In the genomic region with DNA sequence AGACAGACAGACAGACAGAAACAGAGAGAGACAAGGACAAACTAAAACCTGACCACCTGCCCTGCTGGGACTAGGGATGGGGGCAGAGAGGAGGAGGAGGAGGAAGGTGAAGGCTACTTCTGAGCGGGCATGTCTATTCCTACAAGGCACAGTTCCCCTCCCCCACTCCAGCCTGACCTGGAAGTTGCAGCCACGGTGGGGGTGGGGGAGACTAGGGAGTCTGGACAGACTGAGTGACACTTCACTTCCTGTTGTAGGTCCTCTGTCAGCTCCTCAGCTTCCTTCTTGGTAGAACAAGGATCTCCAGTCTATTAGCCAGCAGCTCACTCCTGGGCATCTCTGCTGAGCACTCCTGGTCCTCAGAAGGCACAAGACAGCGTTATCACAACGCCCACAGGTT, we compare ENCODE assay signal across 9 mouse cellular contexts. TPM values are rescaled to one million over a fixed set of nuclear protein-coding genes. Genes with fewer than 3 reads are reported as not detected.
DNase-seq lines count a peak whose midpoint lies in the region; ATAC-seq and TF ChIP-seq lines count a peak whose summit lies in the region.
"Had no signal": no experiment of that assay in that cellular context is flagged by ENCODE, and none has a peak within 500 bp of the region (broad histone marks: within the 10 kb centered on the region; RNA-seq: fewer than 3 reads in every experiment).

No protein-coding gene starts in this region.

- H3K4me1 ChIP-seq in stomach, embryonic 16.5 days (ENCODE audit: control insufficient read depth, insufficient read depth, low read length): peaks cover 12% of the 10 kb centered on the region; the same call in 1 of the 2 replicates
- peaks cover 30% of the 10 kb centered on the region for H3K4me1 ChIP-seq in cerebellum, adult 2 months (ENCODE audit: control insufficient read depth, insufficient read depth, low read length)

- no peaks in the 10 kb centered on the region for H3K36me3 ChIP-seq in stomach, embryonic 16.5 days (ENCODE audit: control insufficient read depth, insufficient read depth, low read length)

- intact Hi-C loops in left cerebral cortex, postnatal 14 days (cut with DNase I): no loop called here

- no peaks in the 10 kb centered on the region for H3K9me3 ChIP-seq in stomach, embryonic 16.5 days (replicated peaks; ENCODE audit: control insufficient read depth, low read length)

- no peaks in the 10 kb centered on the region for H3K27me3 ChIP-seq in stomach, embryonic 16.5 days (ENCODE audit: control insufficient read depth, insufficient read depth, low read length)
- no peaks in the 10 kb centered on the region for H3K27me3 ChIP-seq in cerebellum, adult 2 months (ENCODE audit: control insufficient read depth, insufficient read depth, low read length)

- H3K4me3 ChIP-seq in stomach, embryonic 16.5 days (replicated peaks; ENCODE audit: low read length): no peak overlapping the region
- H3K4me3 ChIP-seq in cerebellum, adult 2 months (replicated peaks; ENCODE audit: insufficient read depth, low read depth, low read length): no peak overlapping the region

- TF ChIP-seq CTCF in cerebellum, adult 2 months (IDR thresholded peaks at IDR 0.05; ENCODE audit: borderline replicate concordance, insufficient read depth, low read depth, low read length): no peak

- no peak overlapping the region for H3K27ac ChIP-seq in stomach, embryonic 16.5 days (ENCODE audit: low read length)
- H3K27ac ChIP-seq in cerebellum, adult 2 months (ENCODE audit: insufficient read depth, low read length): no peak overlapping the region

- ATAC-seq in stomach, embryonic 16.5 days (ENCODE audit: insufficient read depth, low FRiP score): 0 out of 2 replicates have a peak, but pooled peaks have one; percentile 16

- 26% methylated on average over 4 of the region's 4 CpGs for WGBS in stomach, embryonic 16.5 days
- 69% methylated on average over 4 of the region's 4 CpGs for WGBS in cerebellum, adult 2 months

- H3K4me2 ChIP-seq in stomach, embryonic 16.5 days (ENCODE audit: low read depth, low read length): no peak overlapping the region

- no peak overlapping the region for H3K9ac ChIP-seq in stomach, embryonic 16.5 days (ENCODE audit: low read length)

- no peak for TF ChIP-seq POLR2A in cerebellum, adult 2 months (IDR thresholded peaks at IDR 0.05; ENCODE audit: borderline replicate concordance, insufficient read depth, low read length)

- peak; percentile 37 to 54 for DNase-seq in left cerebral cortex, postnatal 14 days (ENCODE audit: low spot score in 2 of 2)
- DNase-seq in left cerebral cortex, adult 18-20 months (ENCODE audit: low spot score in 2 of 2): no peak
- peak; percentile 64 for DNase-seq in embryo, embryonic 11 days
- peak; percentile 70 to 79 for DNase-seq in kidney, postnatal 4 days
- DNase-seq in cerebellum, adult 9-10 months: no peak
- no peak for DNase-seq in cerebellum, adult 2 months
- no peak for DNase-seq in spleen, postnatal 14 days (ENCODE audit: low spot score in 2 of 2)

RNA-seq across cellular contexts. Expression of gene Pald1, which starts 9.3 kb away (rescaled TPM):
- total RNA-seq in left cerebral cortex, postnatal 14 days (2021): 10 to 100 TPM; 15.0 to 15.1 TPM
- total RNA-seq in left cerebral cortex, adult 18-20 months (2021): 1 to 10 TPM; 6.8 to 8.5 TPM
- polyA plus RNA-seq in stomach, embryonic 16.5 days (2015; fragmentation: Nextera tagmentation; extraction: Ambion mirVana): 17.0 and 18.1 TPM in 2 replicates
- 15.5 and 15.6 TPM in 2 replicates for polyA plus RNA-seq in cerebellum, adult 2 months (2012; rRNA removed)

RNA-seq across cellular contexts. Expression of gene Nodal, which starts 43.7 kb away (rescaled TPM):
- under 1 TPM; 0.25 to 0.33 TPM for total RNA-seq in left cerebral cortex, postnatal 14 days (2021)
- under 1 TPM; 0.23 to 0.26 TPM for total RNA-seq in left cerebral cortex, adult 18-20 months (2021)
- polyA plus RNA-seq in stomach, embryonic 16.5 days (2015; fragmentation: Nextera tagmentation; extraction: Ambion mirVana): 0.21 and 0.31 TPM in 2 replicates
- 0.68 and 0.97 TPM in 2 replicates for polyA plus RNA-seq in cerebellum, adult 2 months (2012; rRNA removed)
- total RNA-seq: hematopoietic stem cell, adult 5-6 weeks had no signal

Comparison
In these comparisons a context has a peak if more than half of its experiments do, and no peak if none do; other contexts are left out.
1. DNase-seq: peak in left cerebral cortex, postnatal 14 days (2 of 2), embryo, embryonic 11 days (single experiment) and kidney, postnatal 4 days (2 of 2); none in left cerebral cortex, adult 18-20 months (0 of 2), cerebellum, adult 9-10 months (single experiment), cerebellum, adult 2 months (0 of 2) and spleen, postnatal 14 days (0 of 2).